Mouse (Mus musculus): ENCODE measurements around the gene Brinp2. TPM values are rescaled to one million over a fixed set of nuclear protein-coding genes. Genes with fewer than 3 reads are reported as not detected.

The Brinp2 gene
- total RNA-seq, 2 experiments from 2014 or later, result 2.7 to 3.6 TPM

- no peak for DNase-seq (ENCODE audit: low spot score in 2 of 2)
Observed at GRCm38 (mm10) chr1:158227239-158227638, 128.9 kb downstream of the Brinp2 start.

DNA sequence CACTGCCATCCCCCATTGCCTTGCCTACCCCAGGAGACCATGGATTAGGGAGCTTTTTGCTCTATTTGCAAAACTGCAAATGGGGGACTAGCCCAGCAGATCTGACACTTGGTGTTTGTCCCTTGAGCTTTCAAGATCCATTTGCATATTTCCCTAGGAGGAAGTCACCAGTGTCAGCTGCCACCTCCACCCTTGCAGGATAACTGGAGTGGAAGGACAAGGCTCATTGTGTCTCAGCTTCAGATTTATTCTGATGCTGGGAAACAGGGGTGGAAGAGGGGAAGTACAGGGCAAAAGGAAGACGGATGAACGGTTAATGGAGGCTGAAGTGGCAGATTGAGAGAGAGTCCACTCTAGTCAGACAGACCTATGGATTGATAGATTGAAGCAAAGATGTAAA, 129.4 kb downstream of the Brinp2 start:
- no peak for DNase-seq (ENCODE audit: low spot score in 2 of 2)

- DNase-seq (ENCODE audit: low spot score in 2 of 2), result no peak
Observed at GRCm38 (mm10) chr1:158221048-158221447, 135.1 kb downstream of the Brinp2 start.

- no peak for DNase-seq (ENCODE audit: low spot score in 2 of 2)
Observed at GRCm38 (mm10) chr1:158220148-158220547, 136.0 kb downstream of the Brinp2 start.

DNA sequence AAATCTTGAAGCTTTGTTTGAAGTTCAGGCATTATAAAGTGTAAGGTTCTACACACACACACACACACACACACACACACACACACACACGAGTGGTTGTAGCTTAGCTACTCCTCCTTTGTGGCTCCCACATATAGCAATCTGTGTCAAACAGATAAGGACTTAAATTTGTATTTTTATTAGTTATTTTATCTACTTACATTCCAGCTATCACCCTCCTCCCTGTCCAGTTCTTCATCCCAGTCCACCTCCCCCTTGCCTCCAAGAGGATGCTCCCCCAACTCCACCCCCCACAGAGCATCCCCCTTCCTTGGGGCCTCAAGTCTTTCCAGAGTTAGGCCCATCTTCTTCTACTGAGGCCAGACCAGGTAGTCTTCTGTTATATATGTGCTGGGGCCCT, 137.4 kb downstream of the Brinp2 start:
- DNase-seq (ENCODE audit: low spot score in 2 of 2), result no peak

DNA sequence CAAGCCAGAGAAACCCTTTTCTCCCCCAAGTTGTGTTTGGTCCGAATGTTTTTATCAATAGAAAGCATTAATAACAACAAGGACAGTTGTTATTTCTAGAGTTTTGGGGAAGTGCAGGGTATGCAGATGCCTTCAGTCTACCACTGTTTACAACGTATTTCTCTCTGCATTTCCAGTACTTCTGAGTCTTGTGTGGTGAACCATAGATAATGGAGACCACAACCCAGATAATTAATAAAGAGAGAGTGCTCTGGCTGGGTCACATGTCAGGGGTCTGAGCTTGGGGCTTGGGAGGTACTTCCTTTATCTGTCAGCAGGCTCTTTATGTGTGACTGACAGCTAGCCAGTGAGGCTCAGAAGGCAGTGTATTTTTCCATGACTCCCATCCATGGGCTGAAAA, 137.8 kb downstream of the Brinp2 start:
- no peak for DNase-seq (ENCODE audit: low spot score in 2 of 2)

- DNase-seq (ENCODE audit: low spot score in 2 of 2), result no peak
Observed at GRCm38 (mm10) chr1:158215581-158215980, 140.5 kb downstream of the Brinp2 start.

GRCm38 (mm10) chr1:158214743-158215142, 141.4 kb downstream of the Brinp2 start:
- DNase-seq (ENCODE audit: low spot score in 2 of 2), result no peak

GRCm38 (mm10) chr1:158213736-158214135, 142.4 kb downstream of the Brinp2 start:
- no peak for DNase-seq (ENCODE audit: low spot score in 2 of 2)

DNA sequence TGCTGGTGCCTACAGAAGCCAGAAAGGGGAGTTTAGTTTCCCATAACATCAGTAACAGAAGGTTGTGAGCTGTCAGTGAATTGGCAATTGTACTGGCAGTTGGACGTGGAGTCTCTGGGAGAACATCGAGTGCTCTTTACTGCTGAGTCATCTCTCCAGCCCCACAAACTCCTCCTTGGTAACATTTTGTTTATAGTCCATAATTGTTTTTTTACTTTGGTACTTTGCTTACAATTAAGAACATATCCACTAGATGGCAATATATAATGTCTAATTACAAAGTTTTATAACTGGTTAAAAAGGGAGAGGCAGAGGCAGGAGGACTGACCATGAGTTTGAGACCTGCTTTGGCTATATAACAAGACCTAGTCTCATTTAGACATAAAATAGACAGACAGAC, 148.5 kb downstream of the Brinp2 start:
- DNase-seq (ENCODE audit: low spot score in 2 of 2), result no peak

DNA sequence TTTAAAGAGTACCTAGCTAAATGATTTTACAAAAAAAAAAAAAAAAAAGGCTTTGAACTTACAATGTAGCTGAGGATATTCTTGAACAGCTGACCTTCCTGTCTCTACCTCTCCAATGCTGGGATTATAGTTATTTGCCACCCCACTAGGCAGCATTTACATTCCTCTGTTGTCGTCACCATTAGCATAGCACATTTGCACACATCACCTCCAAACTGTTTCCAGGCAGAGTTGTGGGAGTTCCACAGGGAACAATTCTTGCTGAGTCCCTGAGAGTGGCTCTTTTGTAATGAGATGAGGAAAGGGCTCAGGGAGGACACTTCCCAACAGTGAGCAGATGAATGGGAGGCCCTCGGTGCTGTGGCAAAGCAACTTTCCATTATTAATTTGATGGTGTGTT, 153.2 kb downstream of the Brinp2 start:
- no peak for DNase-seq (ENCODE audit: low spot score in 2 of 2)

Other genes with a start within 250 kb of the Brinp2 start
- gene Astn1, start 5.9 kb upstream of the Brinp2 start, total RNA-seq (2021), result 10 to 100 TPM in 1 of 2 experiments, 1 to 10 TPM in 1; 8.5 to 10.7 TPM

Measured in adrenal gland, postnatal 4 days (tissue).